Mouse (Mus musculus) yolk sac, embryonic 10.5 days (tissue): Measurements from ENCODE around the gene Cfap58.

Source experiments
- DNase-seq: peaks from one replicate; pipeline ENCODE4 v3.0.0-alpha.2; 2017; ENCODE audit warnings: low spot score

Cfap58 gene

DNA sequence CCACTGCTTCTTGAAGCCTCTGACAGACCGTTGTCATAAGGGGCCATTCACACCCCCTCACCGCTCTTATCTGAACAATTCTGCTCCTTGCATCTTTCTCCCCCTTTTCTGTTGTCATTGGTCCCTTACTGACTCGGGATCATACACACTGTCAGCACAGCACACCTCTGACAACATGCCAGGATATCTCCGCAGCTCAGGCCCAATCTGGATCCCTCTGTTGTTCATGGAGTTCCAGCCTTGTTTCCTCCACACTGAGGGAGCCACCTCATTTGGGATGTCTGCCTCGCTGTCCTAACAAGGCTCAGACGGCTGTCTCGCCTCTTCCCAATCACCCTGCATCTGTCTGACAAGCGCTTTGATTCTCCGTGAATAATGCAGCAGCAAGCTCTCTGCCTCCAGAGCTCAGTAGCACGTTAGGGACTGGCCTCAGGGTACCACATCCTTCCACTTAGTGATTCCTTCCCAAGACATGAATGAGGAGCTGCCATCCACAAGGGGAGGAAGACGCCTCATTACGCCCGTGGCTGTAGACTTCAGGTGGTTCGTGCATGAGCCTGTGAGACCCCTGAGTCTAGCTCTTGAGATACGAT, 40.7 kb downstream of the Cfap58 start:
- DNase-seq = no peak

- no peak for DNase-seq
These were observed 42.0 kb downstream of the Cfap58 start for GRCm38 (mm10) chr19:47979446-47979845.

- DNase-seq = no peak
These were observed 42.8 kb downstream of the Cfap58 start for GRCm38 (mm10) chr19:47980241-47980640.

GRCm38 (mm10) chr19:47985606-47986213, 48.2 kb downstream of the Cfap58 start:
- DNase-seq = no peak

GRCm38 (mm10) chr19:47987986-47988385, 50.5 kb downstream of the Cfap58 start:
- DNase-seq = no peak

GRCm38 (mm10) chr19:47988456-47988855, 51.0 kb downstream of the Cfap58 start:
- DNase-seq = no peak

- DNase-seq = no peak
These were observed 51.6 kb downstream of the Cfap58 start for GRCm38 (mm10) chr19:47988880-47989574.

DNA sequence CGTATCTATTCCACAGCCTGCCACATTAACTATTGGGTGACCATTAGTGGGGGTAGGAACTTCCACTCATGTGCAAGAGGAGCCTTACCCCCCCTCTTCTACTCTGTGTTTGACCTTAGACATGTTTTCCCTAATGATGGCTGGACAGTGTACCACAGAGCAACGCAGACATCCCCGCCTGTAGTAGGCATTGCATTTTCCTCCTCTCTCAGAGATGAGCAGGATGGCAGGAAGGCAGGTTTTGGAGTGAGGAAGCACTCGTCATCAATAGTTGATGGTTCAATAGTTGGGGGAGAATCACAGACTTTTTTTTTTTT, 52.1 kb downstream of the Cfap58 start:
- no peak for DNase-seq

DNA sequence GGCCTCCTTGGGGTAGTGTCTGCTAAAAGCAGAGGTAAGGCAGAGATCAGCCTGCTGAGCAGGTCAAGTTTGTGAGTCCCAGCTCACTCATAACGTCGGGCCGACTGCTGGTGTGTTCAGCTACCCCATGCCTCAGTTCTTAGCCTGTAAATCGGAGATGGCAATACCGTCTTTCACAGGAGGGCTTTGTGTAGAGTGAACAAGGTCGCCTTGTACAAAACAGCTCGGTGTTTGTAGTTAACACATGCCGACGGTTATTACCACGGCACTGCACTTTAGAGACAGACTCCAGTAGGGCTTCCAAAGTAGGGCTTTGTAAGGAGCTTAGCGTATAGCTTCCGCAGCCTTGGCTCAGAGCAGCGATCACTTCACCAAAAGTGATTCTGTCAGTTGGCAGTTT, 63.8 kb downstream of the Cfap58 start:
- no peak for DNase-seq

- DNase-seq = no peak
These were observed 64.3 kb downstream of the Cfap58 start for GRCm38 (mm10) chr19:48001774-48002173.

- DNase-seq = no peak
These were observed 71.4 kb downstream of the Cfap58 start for GRCm38 (mm10) chr19:48008771-48009413.

GRCm38 (mm10) chr19:48009586-48010331, 72.3 kb downstream of the Cfap58 start:
- no peak for DNase-seq

GRCm38 (mm10) chr19:48020103-48020502, 82.6 kb downstream of the Cfap58 start:
- no peak for DNase-seq

GRCm38 (mm10) chr19:48021435-48021834, 84.0 kb downstream of the Cfap58 start:
- DNase-seq = no peak

DNA sequence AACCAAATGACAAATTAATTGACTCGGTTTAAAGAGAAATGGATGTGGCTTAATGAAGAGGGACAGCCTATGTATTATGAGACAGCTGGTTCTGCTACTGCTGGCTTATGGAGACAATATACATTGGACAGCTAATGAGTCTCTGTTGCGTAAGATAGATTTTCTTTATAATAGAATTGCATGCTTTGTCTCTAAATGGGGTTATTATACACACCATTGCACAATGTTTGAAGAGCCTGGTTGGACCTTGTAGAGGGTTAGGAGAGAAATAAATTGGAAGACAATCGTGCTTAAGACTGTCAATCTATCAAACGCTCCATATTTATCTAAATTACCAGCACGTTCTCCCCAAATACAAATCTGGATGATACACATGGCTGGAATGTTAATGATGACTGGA, 85.3 kb downstream of the Cfap58 start:
- DNase-seq = no peak

GRCm38 (mm10) chr19:48023726-48024125, 86.3 kb downstream of the Cfap58 start:
- DNase-seq = no peak

GRCm38 (mm10) chr19:48025366-48025765, 87.9 kb downstream of the Cfap58 start:
- DNase-seq = no peak

DNA sequence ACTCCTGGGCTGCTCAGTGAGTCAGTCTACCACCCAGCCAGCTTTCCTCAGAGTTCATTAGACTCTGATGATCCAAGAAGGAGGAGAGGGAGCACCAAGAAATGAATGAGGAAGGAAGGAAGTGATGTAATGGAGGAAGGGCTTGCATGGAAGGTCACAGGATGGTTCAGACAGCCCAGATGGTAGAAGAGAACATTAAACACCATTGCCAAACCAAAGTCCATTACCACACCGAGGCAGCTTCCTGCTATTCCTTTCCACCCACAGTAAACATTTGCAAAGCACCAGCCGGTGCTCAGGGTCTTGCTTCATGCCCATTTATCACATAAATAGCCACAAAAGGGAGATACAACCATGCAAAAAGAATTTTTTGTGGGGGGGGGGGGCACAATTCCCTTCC, 89.4 kb downstream of the Cfap58 start:
- DNase-seq = no peak

DNA sequence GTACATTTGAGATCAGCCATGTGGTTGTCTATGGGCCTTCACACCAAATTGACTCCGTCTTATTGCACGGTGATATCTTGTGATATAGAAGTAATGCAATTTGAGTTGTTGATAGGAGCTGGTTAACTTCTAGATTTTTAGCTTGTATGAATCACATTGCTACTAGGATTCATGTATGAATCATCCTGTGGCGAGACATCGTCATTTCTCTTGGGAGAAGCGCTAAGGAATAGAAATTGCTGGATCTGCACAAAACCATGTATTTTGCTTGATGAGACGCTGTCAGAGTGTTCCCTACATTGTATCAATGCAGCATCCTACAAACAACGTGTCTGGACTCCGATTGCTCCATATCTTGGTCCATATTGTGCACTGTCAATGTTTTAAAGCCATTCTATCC, 102.1 kb downstream of the Cfap58 start:
- DNase-seq = no peak

DNA sequence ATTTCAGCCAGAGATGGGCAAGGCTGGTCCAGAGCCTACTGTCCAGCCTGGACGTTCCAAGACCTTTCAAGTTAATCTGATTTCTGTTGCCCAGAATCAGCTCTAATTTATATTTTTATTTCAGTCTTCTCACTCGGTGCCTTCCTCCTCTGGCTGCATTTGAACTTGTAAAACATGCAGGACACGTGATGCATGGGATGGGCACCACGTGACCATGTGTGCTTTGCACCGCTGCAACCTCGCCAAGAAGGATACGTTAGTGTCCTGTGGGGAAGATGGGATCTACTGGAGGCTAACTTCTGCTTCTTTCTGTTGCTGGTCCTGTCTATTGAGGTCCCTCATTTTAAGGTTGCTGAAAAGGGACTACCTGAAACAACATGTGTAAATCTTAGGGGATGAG, 109.8 kb downstream of the Cfap58 start:
- DNase-seq = no peak

- DNase-seq = no peak
These were observed 111.9 kb downstream of the Cfap58 start for GRCm38 (mm10) chr19:48049361-48049760.

DNA sequence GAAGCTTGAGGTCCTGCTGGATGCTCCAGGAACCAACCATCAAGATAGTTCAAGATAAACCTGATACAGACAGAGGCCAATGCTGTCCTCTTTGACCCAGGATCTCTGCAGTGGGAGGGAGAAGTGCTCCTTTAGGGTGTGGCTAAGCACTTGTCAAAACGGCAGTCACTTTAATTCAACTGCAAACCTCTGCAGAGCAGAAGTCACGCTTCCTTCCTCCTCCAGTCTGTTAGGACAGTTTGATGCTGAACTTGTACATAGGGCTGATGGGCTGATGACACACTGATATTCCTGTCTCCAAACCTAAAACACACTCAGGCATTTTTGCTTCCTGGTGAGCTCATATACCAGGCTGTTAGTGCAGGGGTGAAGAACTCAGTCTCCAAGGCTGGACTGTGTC, 125.8 kb downstream of the Cfap58 start:
- no peak for DNase-seq

DNA sequence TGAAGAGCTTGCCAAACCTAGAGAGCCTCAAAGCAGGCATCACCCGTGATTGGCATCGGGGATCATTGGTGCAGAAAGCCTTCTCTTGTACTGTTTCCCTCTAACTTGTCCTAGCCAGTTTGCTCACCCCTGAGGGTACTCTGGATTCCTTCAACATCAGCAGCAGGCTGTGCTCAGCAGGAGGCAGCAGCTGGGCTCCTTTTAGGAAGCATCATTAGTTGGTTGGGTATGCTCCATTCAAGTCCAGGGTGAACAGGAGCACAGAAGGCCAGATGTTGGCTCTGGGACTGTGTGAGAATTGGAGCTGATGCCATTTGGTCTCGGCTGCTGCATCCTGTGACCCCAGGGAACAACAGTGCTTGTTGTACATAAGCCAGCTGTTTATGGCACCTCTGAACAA, 142.2 kb downstream of the Cfap58 start:
- no peak for DNase-seq
